Mouse (Mus musculus) liver, postnatal 0 days (tissue): Measurements from ENCODE around the gene Immp2l. TPM values are rescaled to one million over a fixed set of nuclear protein-coding genes. Genes with fewer than 3 reads are reported as not detected.
A peak's percentile ranks its signal among the peaks of the same experiment; 100 is the strongest.

ENCODE experiments used
- ATAC-seq: fragments of 200-750 bp; cut with Nextera tagmentation; 2 replicates; pipeline ENCODE4 v1.8.0; 2017; ENCODE audit warnings: mild to moderate bottlenecking, moderate library complexity
- DNase-seq: peaks from one replicate; pipeline ENCODE4 v3.0.0-alpha.2; 2016
- H3K27ac ChIP-seq: fragments of 300-500 bp; sonication (generic); 2 replicates; pipeline ENCODE4 v1.5.1; 2014; ENCODE audit warnings: antibody characterized with exemption, moderate library complexity, mild to moderate bottlenecking, low read depth
- H3K27me3 ChIP-seq: fragments of 300-500 bp; sonication (generic); 2 replicates; pipeline ENCODE4 v1.6.1; 2014; ENCODE audit warnings: low read length, control low read depth, mixed read lengths; ENCODE audit not compliant: insufficient read depth
- H3K36me3 ChIP-seq: fragments of 300-500 bp; sonication (generic); replicated peaks from 2 replicates; pipeline ENCODE4 v1.6.1; 2014; ENCODE audit warnings: mild to moderate bottlenecking, control low read depth, low read length, moderate library complexity, mixed read lengths; ENCODE audit not compliant: insufficient read depth
- H3K4me1 ChIP-seq: fragments of 300-500 bp; sonication (generic); 2 replicates; pipeline ENCODE4 v1.6.1; 2014; ENCODE audit warnings: antibody characterized with exemption, mild to moderate bottlenecking, control low read depth; ENCODE audit not compliant: insufficient read depth
- H3K4me2 ChIP-seq: fragments of 300-500 bp; sonication (generic); 2 replicates; pipeline ENCODE4 v1.6.1; 2014; ENCODE audit warnings: low read depth, mild to moderate bottlenecking, low read length, moderate library complexity, mixed read lengths
- H3K4me3 ChIP-seq: fragments of 300-500 bp; sonication (generic); 2 replicates; pipeline ENCODE4 v1.5.1; 2014; ENCODE audit warnings: low read depth, low read length
- H3K9ac ChIP-seq: fragments of 300-500 bp; sonication (generic); replicated peaks from 2 replicates; pipeline ENCODE4 v1.6.1; 2014; ENCODE audit warnings: mild to moderate bottlenecking, moderate library complexity
- H3K9me3 ChIP-seq: fragments of 300-500 bp; sonication (generic); 2 replicates; pipeline ENCODE4 v1.6.1; 2016; ENCODE audit warnings: mild to moderate bottlenecking, control low read depth, low read length, mixed read lengths
- CTCF ChIP-seq: sonication (generic); IDR thresholded peaks from 2 replicates; pipeline ENCODE4 v1.5.1; 2016; ENCODE audit warnings: antibody characterized with exemption, low read depth
- EP300 ChIP-seq: IDR thresholded peaks from 2 replicates; pipeline ENCODE4 v1.6.1; 2016; ENCODE audit warnings: antibody characterized with exemption, low read depth, mild to moderate bottlenecking
- WGBS: fragments of 180-500 bp; shearing (Covaris S2); extraction: QIAGEN DNeasy Blood & Tissue Kit; methylation state at CpG from one replicate; pipeline ENCODE4 v1.1.7; 2014; ENCODE audit not compliant: insufficient replicate concordance; 5-methylcytosine and 5-hydroxymethylcytosine counted together
- polyA plus RNA-seq: library from polyadenylated mRNA; unstranded; fragments of >200 nt; fragmentation: Nextera tagmentation; extraction: Ambion mirVana; gene quantifications from 2 replicates; pipeline ENCODE4 v1.2.1, GENCODE M21; 2015

Immp2l gene
- polyA plus RNA-seq, 1 experiment from 2014 or later: 35.9 TPM

- 37% methylated on average over 10 of the region's 10 CpGs for WGBS
- H3K4me3 ChIP-seq: no peak overlapping the region
- no peak overlapping the region for H3K27ac ChIP-seq
- H3K9me3 ChIP-seq: no peaks in the 10 kb centered on the region
- no peak for DNase-seq
- H3K36me3 ChIP-seq: no peaks in the 10 kb centered on the region
- H3K9ac ChIP-seq: no peak overlapping the region
- no peaks in the 10 kb centered on the region for H3K27me3 ChIP-seq
- H3K4me1 ChIP-seq: no peaks in the 10 kb centered on the region
- TF ChIP-seq CTCF (peak; percentile 40), EP300 (no peak)
- no peak overlapping the region for H3K4me2 ChIP-seq
- no peak for ATAC-seq
These were observed 470.7 kb downstream of the Immp2l start for GRCm38 (mm10) chr12:41494620-41495019.

GRCm38 (mm10) chr12:41500049-41500820, 476.3 kb downstream of the Immp2l start:
- DNase-seq (no peak), ATAC-seq (no peak)
- H3K27ac ChIP-seq: no peak overlapping the region
- H3K27me3 ChIP-seq: no peaks in the 10 kb centered on the region
- no peak for TF ChIP-seq CTCF
- no peak for TF ChIP-seq EP300
- H3K9ac ChIP-seq: no peak overlapping the region
- H3K4me1 ChIP-seq: no peaks in the 10 kb centered on the region
- no peaks in the 10 kb centered on the region for H3K36me3 ChIP-seq
- WGBS: 57% methylated on average over 9 of the region's 9 CpGs
- H3K4me2 ChIP-seq: no peak overlapping the region
- no peaks in the 10 kb centered on the region for H3K9me3 ChIP-seq
- H3K4me3 ChIP-seq: no peak overlapping the region

GRCm38 (mm10) chr12:41508610-41509009, 484.7 kb downstream of the Immp2l start:
- 72% methylated on average over 4 of the region's 4 CpGs for WGBS
- no peak overlapping the region for H3K4me3 ChIP-seq
- H3K27me3 ChIP-seq: no peaks in the 10 kb centered on the region
- no peak for TF ChIP-seq EP300
- no peak for TF ChIP-seq CTCF
- ATAC-seq: no peak
- H3K9me3 ChIP-seq: no peaks in the 10 kb centered on the region
- DNase-seq: no peak
- no peak overlapping the region for H3K9ac ChIP-seq
- H3K4me2 ChIP-seq: no peak overlapping the region
- no peak overlapping the region for H3K27ac ChIP-seq
- H3K36me3 ChIP-seq: no peaks in the 10 kb centered on the region
- no peaks in the 10 kb centered on the region for H3K4me1 ChIP-seq

GRCm38 (mm10) chr12:41510588-41510987, 486.7 kb downstream of the Immp2l start:
- no peak overlapping the region for H3K9ac ChIP-seq
- H3K27ac ChIP-seq: no peak overlapping the region
- 80% methylated on average over 3 of the region's 3 CpGs for WGBS
- H3K9me3 ChIP-seq: no peaks in the 10 kb centered on the region
- DNase-seq (no peak), ATAC-seq (no peak)
- H3K4me3 ChIP-seq: no peak overlapping the region
- H3K27me3 ChIP-seq: no peaks in the 10 kb centered on the region
- TF ChIP-seq EP300 (no peak), CTCF (no peak)
- H3K36me3 ChIP-seq: no peaks in the 10 kb centered on the region
- no peak overlapping the region for H3K4me2 ChIP-seq
- H3K4me1 ChIP-seq: no peaks in the 10 kb centered on the region

- no peak overlapping the region for H3K9ac ChIP-seq
- H3K4me2 ChIP-seq: no peak overlapping the region
- H3K27me3 ChIP-seq: no peaks in the 10 kb centered on the region
- no peaks in the 10 kb centered on the region for H3K4me1 ChIP-seq
- ATAC-seq: no peak
- no peaks in the 10 kb centered on the region for H3K9me3 ChIP-seq
- H3K4me3 ChIP-seq: no peak overlapping the region
- no peak for DNase-seq
- H3K36me3 ChIP-seq: no peaks in the 10 kb centered on the region
- 62% methylated on average over 5 of the region's 5 CpGs for WGBS
- H3K27ac ChIP-seq: no peak overlapping the region
- TF ChIP-seq CTCF (no peak), EP300 (no peak)
These were observed 495.0 kb downstream of the Immp2l start for GRCm38 (mm10) chr12:41518897-41519296.

- TF ChIP-seq EP300 (no peak), CTCF (no peak)
- Histone ChIP-seq H3K36me3 (no peaks in the 10 kb centered on the region), H3K4me2 (no peak overlapping the region), H3K27me3 (no peaks in the 10 kb centered on the region), H3K4me1 (no peaks in the 10 kb centered on the region), H3K4me3 (no peak overlapping the region), H3K27ac (no peak overlapping the region), H3K9ac (no peak overlapping the region), H3K9me3 (no peaks in the 10 kb centered on the region)
- ATAC-seq (no peak), DNase-seq (no peak)
- WGBS: 70% methylated on average over 2 of the region's 2 CpGs
These were observed 496.4 kb downstream of the Immp2l start for GRCm38 (mm10) chr12:41520326-41520725.
